In the genomic region with DNA sequence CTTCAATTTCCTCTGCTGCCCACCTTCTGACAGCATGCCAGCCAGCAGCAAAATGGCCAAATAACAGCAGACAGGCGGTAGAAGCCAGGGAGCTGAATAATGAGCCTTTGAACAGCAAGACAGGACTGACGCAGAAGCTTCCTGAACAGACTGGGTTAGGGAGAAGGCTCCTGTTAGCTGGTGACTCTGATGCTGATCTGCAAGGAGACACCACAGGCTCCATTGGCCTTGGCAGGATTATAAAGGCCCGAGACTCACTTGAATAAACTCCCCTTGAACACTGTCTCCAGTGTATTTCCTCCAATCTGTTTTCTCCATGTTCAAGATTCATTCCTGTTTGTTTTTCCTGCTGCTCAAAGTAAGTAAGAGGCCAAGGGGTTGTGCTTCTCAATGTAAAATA, we compare ENCODE assay signal across 16 mouse cellular contexts.
A peak's percentile ranks its signal among the peaks of the same experiment; 100 is the strongest.
DNase-seq lines count a peak whose midpoint lies in the region; ATAC-seq and TF ChIP-seq lines count a peak whose summit lies in the region.
"Had no signal": no experiment of that assay in that cellular context is flagged by ENCODE, and none has a peak within 500 bp of the region (broad histone marks: within the 10 kb centered on the region; RNA-seq: fewer than 3 reads in every experiment).

No protein-coding gene starts in this region.

- H3K27me3 ChIP-seq in forebrain, embryonic 15.5 days = no peaks in the 10 kb centered on the region
- H3K27me3 ChIP-seq in forebrain, embryonic 10.5 days (ENCODE audit: poor library complexity, severe bottlenecking) = no peaks in the 10 kb centered on the region
- H3K27me3 ChIP-seq in lung, embryonic 14.5 days (ENCODE audit: insufficient read depth, low read length) = no peaks in the 10 kb centered on the region
- no peaks in the 10 kb centered on the region for H3K27me3 ChIP-seq in midbrain, embryonic 15.5 days (replicated peaks)
- H3K27me3 ChIP-seq: embryonic facial prominence, embryonic 12.5 days; heart, embryonic 12.5 days; liver, embryonic 13.5 days had no signal

- TF ChIP-seq CTCF in lung, embryonic 14.5 days (IDR thresholded peaks at IDR 0.05; ENCODE audit: low read depth) = no peak

- no peaks in the 10 kb centered on the region for H3K36me3 ChIP-seq in forebrain, embryonic 15.5 days
- H3K36me3 ChIP-seq in forebrain, embryonic 10.5 days (replicated peaks) = no peaks in the 10 kb centered on the region
- H3K36me3 ChIP-seq in lung, embryonic 14.5 days (ENCODE audit: insufficient read depth) = no peaks in the 10 kb centered on the region
- H3K36me3 ChIP-seq in midbrain, embryonic 15.5 days (replicated peaks) = no peaks in the 10 kb centered on the region
- H3K36me3 ChIP-seq: embryonic facial prominence, embryonic 12.5 days; heart, embryonic 12.5 days; limb, embryonic 10.5 days; liver, embryonic 13.5 days had no signal

- peak; percentile 38; the same call in 1 of the 2 replicates for ATAC-seq in forebrain, embryonic 15.5 days (replicated peaks)
- ATAC-seq in lung, embryonic 14.5 days (ENCODE audit: insufficient read depth) = peak; percentile 52; the same call in 1 of the 2 replicates
- 0 out of 2 replicates have a peak, but pooled peaks have one; percentile 42 for ATAC-seq in midbrain, embryonic 15.5 days (replicated peaks)

- 0 out of 2 replicates have a peak, but pooled peaks cover 2% of the 10 kb centered on the region for H3K4me1 ChIP-seq in forebrain, embryonic 15.5 days
- peaks cover 5% of the 10 kb centered on the region; the same call in 1 of the 2 replicates for H3K4me1 ChIP-seq in forebrain, embryonic 10.5 days
- H3K4me1 ChIP-seq in lung, embryonic 14.5 days (ENCODE audit: insufficient read depth) = no peaks in the 10 kb centered on the region
- H3K4me1 ChIP-seq in midbrain, embryonic 15.5 days = 0 out of 2 replicates have a peak, but pooled peaks cover 4% of the 10 kb centered on the region
- H3K4me1 ChIP-seq: embryonic facial prominence, embryonic 12.5 days; heart, embryonic 12.5 days; limb, embryonic 10.5 days; liver, embryonic 13.5 days had no signal

- no peak overlapping the region for H3K27ac ChIP-seq in forebrain, embryonic 15.5 days (replicated peaks)
- H3K27ac ChIP-seq in forebrain, embryonic 10.5 days = no peak overlapping the region
- H3K27ac ChIP-seq in lung, embryonic 14.5 days (ENCODE audit: low read depth) = no peak overlapping the region
- no peak overlapping the region for H3K27ac ChIP-seq in midbrain, embryonic 15.5 days
- H3K27ac ChIP-seq: embryonic facial prominence, embryonic 12.5 days; limb, embryonic 10.5 days; liver, embryonic 13.5 days; macrophage had no signal

- WGBS in forebrain, embryonic 15.5 days = 16% methylated on average over 3 of the region's 3 CpGs
- WGBS in forebrain, embryonic 10.5 days = 65% methylated on average over 3 of the region's 3 CpGs
- 22% methylated on average over 3 of the region's 3 CpGs for WGBS in lung, embryonic 14.5 days
- WGBS in midbrain, embryonic 15.5 days = 36% methylated on average over 3 of the region's 3 CpGs

- H3K4me2 ChIP-seq in forebrain, embryonic 15.5 days (replicated peaks) = no peak overlapping the region
- no peak overlapping the region for H3K4me2 ChIP-seq in lung, embryonic 14.5 days
- H3K4me2 ChIP-seq in midbrain, embryonic 15.5 days = no peak overlapping the region
- H3K4me2 ChIP-seq: embryonic facial prominence, embryonic 12.5 days; heart, embryonic 12.5 days; liver, embryonic 13.5 days had no signal

- DNase-seq in forebrain, embryonic 10.5 days (ENCODE audit: extremely low spot score, low spot score) = no peak
- DNase-seq in lung, embryonic 14.5 days = peak; percentile 18
- no peak for DNase-seq in lung, postnatal 10 days
- DNase-seq in fibroblast of lung, adult 2 months (ENCODE audit: low read depth) = peak; percentile 27
- no peak for DNase-seq in yolk sac, embryonic 10.5 days (ENCODE audit: low spot score)
- DNase-seq: cerebellum, adult 2 months; kidney, postnatal 10 days; layer of hippocampus, postnatal 36 days; liver, embryonic 13.5 days; right cerebral cortex, postnatal 14 days had no signal

- no peak overlapping the region for H3K9ac ChIP-seq in forebrain, embryonic 15.5 days (replicated peaks)
- H3K9ac ChIP-seq in lung, embryonic 14.5 days = no peak overlapping the region
- H3K9ac ChIP-seq in midbrain, embryonic 15.5 days = no peak overlapping the region
- H3K9ac ChIP-seq: embryonic facial prominence, embryonic 12.5 days; heart, embryonic 12.5 days; liver, embryonic 13.5 days had no signal

- no peaks in the 10 kb centered on the region for H3K9me3 ChIP-seq in forebrain, embryonic 15.5 days
- H3K9me3 ChIP-seq in forebrain, embryonic 10.5 days = no peaks in the 10 kb centered on the region
- no peaks in the 10 kb centered on the region for H3K9me3 ChIP-seq in lung, embryonic 14.5 days (ENCODE audit: low read depth, low read length)
- no peaks in the 10 kb centered on the region for H3K9me3 ChIP-seq in midbrain, embryonic 15.5 days
- H3K9me3 ChIP-seq: embryonic facial prominence, embryonic 12.5 days; heart, embryonic 12.5 days; limb, embryonic 10.5 days; liver, embryonic 13.5 days had no signal

- no peak overlapping the region for H3K4me3 ChIP-seq in forebrain, embryonic 15.5 days
- no peak overlapping the region for H3K4me3 ChIP-seq in forebrain, embryonic 10.5 days
- no peak overlapping the region for H3K4me3 ChIP-seq in lung, embryonic 14.5 days (ENCODE audit: low read depth, low read length)
- H3K4me3 ChIP-seq in midbrain, embryonic 15.5 days = no peak overlapping the region
- H3K4me3 ChIP-seq: embryonic facial prominence, embryonic 12.5 days; heart, embryonic 12.5 days; limb, embryonic 10.5 days; liver, embryonic 13.5 days had no signal

Comparison
In these comparisons a context has a peak if more than half of its experiments do, and no peak if none do; other contexts are left out.
1. DNase-seq: peak in lung, embryonic 14.5 days (single experiment) and fibroblast of lung, adult 2 months (single experiment); none in forebrain, embryonic 10.5 days (single experiment), lung, postnatal 10 days (single experiment) and yolk sac, embryonic 10.5 days (single experiment).
2. Peak in every context shown above with its lines, with median percentiles within 50 percentile points of each other: ATAC-seq.